Mouse (Mus musculus) fibroblast of lung, adult 2 months (primary cell): ENCODE measurements around the gene Slc16a10.
"Not testable (repeated sequence)": the region's sequence is repeated elsewhere in the genome, so short reads cannot be mapped to it uniquely, and the experiment has no call there.

Source experiments
- DNase-seq: peaks from one replicate; pipeline ENCODE4 v3.0.0-alpha.2; 2011; ENCODE audit warnings: low read depth

Gene Slc16a10

DNA sequence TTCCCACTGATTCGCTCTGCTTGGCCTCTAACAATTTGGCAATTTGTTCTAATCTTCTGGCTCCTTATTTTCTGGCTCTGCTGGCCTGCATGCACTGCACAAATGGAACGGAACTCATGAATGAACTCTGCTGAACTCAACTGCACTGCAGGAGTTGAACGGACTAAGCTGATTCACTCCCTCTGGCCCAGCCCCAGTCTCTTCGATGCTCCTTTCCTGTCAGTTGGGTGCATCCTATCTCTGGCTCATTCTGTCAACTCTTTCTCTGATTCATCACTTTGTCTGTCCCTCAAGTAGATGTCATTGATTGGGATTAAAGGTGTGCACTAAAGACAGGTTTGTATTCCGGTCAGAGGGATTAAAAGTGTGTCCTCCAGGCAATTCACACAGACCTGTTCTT is 115.5 kb downstream of the Slc16a10 start:
- DNase-seq, result no peak

DNA sequence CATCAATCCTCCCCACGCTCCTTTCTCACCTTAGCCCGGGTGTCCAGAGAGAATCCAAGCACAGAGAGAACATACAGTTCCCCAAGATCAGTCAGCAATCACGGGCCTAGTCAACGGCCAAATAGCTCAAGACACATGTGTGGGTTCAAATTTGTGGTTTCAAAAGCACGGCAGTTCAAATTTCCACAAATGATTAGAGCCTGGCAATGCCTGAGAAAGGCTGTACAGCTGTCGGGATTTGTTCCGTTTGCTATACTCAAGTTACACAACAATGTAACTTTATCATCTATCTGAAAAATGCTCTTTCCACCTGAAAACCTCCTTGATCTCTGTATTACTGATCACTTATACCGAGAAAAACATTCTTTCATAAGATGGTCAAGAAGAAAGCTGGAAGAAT is 116.5 kb downstream of the Slc16a10 start:
- no peak for DNase-seq

DNA sequence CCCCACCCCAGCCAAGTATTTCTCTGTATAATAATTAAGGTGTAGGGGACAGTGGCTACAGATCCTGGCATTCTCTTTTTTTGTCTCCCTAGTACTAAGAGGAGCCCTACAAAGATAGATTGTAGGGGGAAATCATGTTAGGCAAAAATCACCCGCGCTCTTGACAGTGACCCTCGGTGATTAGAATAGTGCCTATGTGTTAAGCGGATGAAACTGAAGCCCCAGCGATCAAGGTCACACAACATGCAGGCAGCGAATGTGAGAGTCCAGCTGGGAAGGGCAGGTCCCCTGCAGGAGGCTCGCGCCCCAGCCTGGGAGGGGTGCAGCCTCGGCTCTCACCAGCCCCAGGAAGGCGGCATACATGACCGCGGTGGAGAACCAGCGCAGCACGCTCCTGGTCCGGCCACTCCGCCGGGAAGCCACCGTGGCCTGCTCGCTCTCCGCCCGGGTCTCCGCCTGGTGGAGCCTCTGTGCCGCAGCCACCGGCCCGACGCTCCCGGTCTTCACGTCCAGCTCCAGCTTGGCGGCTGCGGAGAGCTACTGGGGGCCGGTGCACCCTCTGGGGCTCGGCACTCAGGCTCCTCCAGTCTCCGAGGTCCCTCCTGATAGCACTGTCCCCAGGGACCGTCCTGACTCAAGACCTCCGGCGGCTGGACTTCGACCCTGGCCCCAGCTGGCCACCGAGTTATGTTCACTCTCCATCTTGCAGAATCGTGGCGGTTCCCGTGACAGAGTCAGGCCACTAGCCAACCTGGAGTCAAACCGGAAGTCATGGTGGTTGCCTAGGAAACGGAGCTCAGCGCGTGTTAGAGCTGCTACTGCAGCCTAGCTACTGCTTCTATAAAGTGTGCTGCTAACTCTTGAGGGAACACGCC is 117.3 kb downstream of the Slc16a10 start, which contains the start of gene Mfsd4b1:
Gene Mfsd4b1, minus strand, starts transcription at position 715 of the 875 bp plus-strand sequence.
- DNase-seq, result peak; percentile 82

DNA sequence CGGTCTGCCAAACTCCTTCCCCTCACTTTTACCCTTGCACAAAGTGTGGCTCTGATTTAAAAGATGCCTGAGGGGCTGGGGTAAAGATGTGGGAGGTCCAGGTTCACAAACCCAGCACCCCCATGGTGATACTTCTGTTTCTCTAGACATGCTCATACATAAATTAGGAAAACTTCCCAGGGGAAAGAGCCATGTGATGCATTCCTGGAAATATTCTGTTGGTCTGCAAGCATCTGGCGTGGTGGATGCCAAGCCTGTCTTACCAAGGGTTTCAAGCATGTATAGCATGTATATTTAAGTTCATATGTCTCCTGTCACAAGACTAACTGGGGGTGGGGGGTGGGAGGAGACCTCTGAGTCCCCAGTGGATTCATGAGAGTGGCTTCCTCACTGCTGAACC is 121.7 kb downstream of the Slc16a10 start:
- no peak for DNase-seq

DNA sequence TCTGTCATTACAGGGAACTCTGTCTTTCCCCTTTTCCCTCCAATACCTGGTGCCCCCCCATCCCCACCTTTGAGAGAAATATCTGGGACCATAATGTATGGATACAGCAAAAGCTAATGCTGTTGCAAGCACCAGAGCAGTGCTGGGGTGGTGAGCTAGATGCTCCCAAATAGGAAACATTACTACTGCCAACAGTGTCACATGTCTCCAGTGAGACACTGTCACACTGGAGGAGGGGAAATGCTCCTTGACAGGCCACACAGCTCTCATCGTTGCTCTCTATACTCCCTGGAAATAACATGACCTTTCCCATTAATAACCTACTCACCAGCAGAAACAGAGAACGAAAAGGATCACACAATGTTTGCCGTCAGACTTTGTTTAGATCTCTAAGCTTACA is 122.6 kb downstream of the Slc16a10 start:
- no peak for DNase-seq

DNA sequence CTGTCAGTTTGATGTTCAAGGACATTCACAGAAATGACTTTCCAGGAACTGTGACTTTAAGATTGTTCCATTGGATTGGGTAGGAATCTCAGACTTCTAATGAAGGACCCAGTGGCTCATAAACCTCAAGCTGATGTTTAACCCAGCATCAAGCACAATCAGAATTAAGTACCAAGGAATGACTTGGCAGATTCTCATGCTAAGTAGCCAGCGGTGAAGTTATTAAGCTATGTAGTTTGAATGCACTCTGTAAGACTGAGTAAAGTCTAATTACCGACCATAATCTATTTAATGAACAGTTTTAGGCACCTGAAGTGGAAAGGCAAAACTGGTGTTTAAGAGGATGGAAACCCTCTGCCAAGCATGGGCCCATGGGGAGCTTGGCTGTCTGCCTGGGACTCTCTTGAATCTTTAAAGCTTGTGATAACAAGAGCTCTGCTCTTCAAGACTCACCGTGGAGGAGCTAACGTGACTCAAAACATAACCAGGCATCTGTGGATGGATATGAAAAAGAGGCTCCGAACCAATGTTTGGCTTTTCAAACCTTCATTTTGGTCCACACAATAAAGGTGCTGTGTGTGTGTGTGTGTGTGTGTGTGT is 123.7 kb downstream of the Slc16a10 start:
- no peak for DNase-seq

DNA sequence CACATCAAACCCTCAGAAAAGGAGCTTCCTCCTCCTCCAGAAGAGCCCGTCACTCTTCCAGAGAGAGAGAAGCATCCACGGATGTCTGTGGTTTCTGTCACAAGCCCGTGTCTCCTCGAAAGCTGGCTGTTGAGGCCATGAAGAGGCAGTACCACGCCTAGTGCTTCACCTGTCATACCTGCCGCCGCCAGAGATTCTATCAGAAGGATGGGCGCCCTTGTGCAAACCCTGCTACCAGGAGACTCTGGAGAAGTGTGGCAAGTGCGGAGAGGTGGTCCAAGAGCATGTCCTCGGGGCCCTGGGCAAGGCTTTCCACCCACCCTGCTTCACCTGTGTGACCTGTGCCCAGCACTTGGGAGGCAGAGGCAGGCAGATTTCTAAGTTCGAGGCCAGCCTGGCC is 132.5 kb downstream of the Slc16a10 start:
- no peak for DNase-seq

DNA sequence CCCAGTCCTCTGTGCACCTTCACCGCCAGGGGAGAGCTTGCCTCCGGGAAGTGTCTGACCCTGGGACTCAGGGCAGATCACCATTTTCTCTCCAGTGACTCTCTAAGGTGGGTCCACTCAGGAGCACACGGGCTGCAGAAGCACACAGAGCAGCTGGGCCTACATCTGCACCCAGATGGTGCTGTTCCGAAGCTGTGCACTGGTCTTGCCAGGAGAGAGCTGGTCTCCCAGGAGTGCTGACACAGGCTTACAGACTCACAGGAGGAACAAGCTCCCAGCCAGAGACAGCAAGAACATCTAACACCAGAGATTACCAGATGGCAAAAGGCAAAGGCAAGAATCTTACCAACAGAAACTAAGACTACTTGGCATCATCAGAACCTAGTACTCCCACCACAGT is 133.2 kb downstream of the Slc16a10 start:
- DNase-seq, result not testable (repeated sequence)

DNA sequence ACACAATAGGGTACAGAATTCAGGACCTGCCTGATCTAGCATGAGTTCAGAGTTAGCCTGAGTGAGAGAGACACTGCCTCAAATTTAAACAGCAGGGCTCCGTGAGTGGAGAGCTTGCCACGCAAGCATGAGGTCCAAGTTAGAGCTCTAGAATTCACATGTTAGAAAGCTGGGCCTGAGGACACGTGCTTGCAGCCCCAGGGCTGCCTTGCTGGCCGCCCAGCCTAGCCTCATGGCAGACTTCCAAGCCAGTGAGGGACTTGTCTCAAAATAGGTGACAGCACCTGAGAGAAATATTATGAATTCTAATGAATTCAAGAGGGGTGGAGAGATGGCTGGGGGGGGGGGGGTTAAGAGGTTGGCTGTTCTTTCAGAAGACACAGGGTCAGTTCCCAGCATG is 134.1 kb downstream of the Slc16a10 start:
- DNase-seq, result no peak

DNA sequence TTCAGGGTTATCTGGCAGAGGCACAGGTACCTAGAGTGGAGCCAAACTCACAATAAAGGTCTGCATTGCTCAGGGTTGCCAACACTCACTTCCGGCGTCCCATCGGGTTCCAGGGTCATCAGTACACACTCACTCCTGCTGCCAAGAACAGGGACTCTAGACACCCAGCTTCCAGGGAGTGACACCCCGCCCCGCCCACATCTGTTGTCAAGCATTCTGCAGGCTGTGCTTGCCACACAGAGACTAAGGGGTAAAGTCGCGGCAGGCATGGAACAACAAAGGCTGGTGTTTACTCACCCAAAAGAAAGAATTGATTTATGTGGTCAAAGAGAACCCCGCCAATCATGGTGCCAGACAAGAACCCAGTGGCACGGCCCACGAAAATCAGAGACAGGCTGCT is 135.1 kb downstream of the Slc16a10 start:
- DNase-seq, result no peak

DNA sequence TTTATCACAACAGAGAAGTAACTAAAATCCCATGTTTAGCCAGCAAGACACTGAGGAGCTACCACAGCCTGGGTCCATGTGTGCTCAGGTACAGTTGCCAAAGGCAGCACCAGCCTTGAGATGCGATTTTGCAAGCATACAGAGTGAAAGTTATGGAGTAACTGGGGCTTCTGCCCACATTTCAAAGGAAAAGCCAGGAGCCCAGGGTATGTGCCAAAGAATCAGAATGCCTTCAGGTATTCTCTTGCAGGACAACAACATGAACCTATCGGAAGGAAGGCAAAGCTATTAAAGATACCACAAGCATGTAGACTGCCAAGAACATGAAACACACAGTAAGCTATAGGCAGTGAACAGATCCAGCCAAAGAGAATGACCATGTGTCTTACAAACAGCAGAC is 141.3 kb downstream of the Slc16a10 start:
- no peak for DNase-seq

DNA sequence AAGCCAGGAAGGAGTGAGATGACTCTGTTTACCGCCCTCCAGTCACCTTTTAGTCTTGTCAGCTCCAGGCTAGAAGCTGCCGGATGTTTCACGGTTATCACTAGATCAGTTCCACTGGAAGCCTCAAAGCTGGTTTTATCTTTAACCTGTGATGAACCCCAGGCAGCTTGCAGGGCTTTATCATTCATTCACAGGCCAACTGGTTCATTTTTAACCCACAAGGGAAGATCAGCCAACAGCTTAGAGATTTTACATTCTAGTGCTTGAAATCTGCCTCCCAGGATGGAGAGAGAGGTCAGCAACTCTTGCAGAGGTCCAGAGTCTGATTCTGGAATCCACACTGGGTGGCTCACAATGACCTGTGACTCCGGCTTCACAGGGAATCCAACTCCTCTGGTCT is 150.9 kb downstream of the Slc16a10 start:
- no peak for DNase-seq

DNA sequence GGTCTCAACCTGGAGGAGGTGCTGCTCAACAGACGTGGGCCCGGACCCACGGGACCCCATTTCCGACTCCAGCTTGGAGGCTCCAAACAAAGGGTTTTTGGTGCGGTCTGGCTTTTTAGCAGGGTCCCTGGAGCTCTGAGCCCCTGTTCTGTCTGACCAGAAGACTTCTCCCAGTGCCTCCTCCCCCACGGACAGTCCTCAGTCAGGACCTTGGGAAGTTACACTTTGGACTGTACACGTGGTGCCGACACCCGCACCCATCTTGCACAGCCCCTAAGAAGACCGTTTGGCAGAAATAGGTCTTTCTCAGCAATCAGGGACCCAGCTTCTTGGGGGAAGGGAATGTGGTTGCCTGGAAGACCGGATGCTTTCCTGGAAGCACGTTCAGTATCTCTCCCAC is 155.6 kb downstream of the Slc16a10 start, which contains the start of gene Mfsd4b5:
Gene Mfsd4b5, minus strand, starts transcription at position 181 of the 400 bp plus-strand sequence.
- no peak for DNase-seq
